Comparison of ENCODE assay signal across 18 mouse cellular contexts in genomic region chr14:17408343-17408742, GRCm38 (mm10).
A peak's percentile ranks its signal among the peaks of the same experiment; 100 is the strongest.
DNase-seq lines count a peak whose midpoint lies in the region; ATAC-seq and TF ChIP-seq lines count a peak whose summit lies in the region.
"Had no signal": no experiment of that assay in that cellular context is flagged by ENCODE, and none has a peak within 500 bp of the region (broad histone marks: within the 10 kb centered on the region; RNA-seq: fewer than 3 reads in every experiment).

No protein-coding gene starts in this region.

- H3K27ac ChIP-seq in heart, embryonic 15.5 days, result 0 out of 2 replicates have a peak overlapping the region, but pooled peaks have one; percentile 31
- peak overlapping the region; percentile 42; the same call in 1 of the 2 replicates for H3K27ac ChIP-seq in lung, embryonic 14.5 days (ENCODE audit: low read depth)
- H3K27ac ChIP-seq in limb, embryonic 13.5 days, result no peak overlapping the region
- H3K27ac ChIP-seq: embryonic facial prominence, embryonic 10.5 days; forebrain, embryonic 13.5 days; heart, embryonic 10.5 days; hindbrain, embryonic 10.5 days; hindbrain, embryonic 15.5 days had no signal

- no peaks in the 10 kb centered on the region for H3K36me3 ChIP-seq in heart, embryonic 15.5 days
- H3K36me3 ChIP-seq in lung, embryonic 14.5 days (ENCODE audit: insufficient read depth), result no peaks in the 10 kb centered on the region
- H3K36me3 ChIP-seq in limb, embryonic 13.5 days, result no peaks in the 10 kb centered on the region
- H3K36me3 ChIP-seq: embryonic facial prominence, embryonic 10.5 days; heart, embryonic 10.5 days; hindbrain, embryonic 10.5 days; hindbrain, embryonic 15.5 days had no signal

- no peak for TF ChIP-seq CTCF in lung, embryonic 14.5 days (IDR thresholded peaks at IDR 0.05; ENCODE audit: low read depth)

- H3K4me3 ChIP-seq in heart, embryonic 15.5 days, result no peak overlapping the region
- H3K4me3 ChIP-seq in lung, embryonic 14.5 days (ENCODE audit: low read depth, low read length), result no peak overlapping the region
- H3K4me3 ChIP-seq in limb, embryonic 13.5 days, result no peak overlapping the region
- H3K4me3 ChIP-seq: embryonic facial prominence, embryonic 10.5 days; forebrain, embryonic 13.5 days; heart, embryonic 10.5 days; hindbrain, embryonic 10.5 days; hindbrain, embryonic 15.5 days had no signal

- ATAC-seq in heart, embryonic 15.5 days (replicated peaks; ENCODE audit: insufficient number of reproducible peaks, insufficient read depth, low FRiP score, low read depth), result no peak
- 0 out of 2 replicates have a peak, but pooled peaks have one; percentile 15 for ATAC-seq in lung, embryonic 14.5 days (ENCODE audit: insufficient read depth)
- ATAC-seq in limb, embryonic 13.5 days (ENCODE audit: low FRiP score, low read depth), result peak; percentile 21; the same call in 1 of the 2 replicates
- ATAC-seq: forebrain, embryonic 13.5 days; forebrain, postnatal 0 days had no signal

- no peak overlapping the region for H3K4me2 ChIP-seq in heart, embryonic 15.5 days
- H3K4me2 ChIP-seq in lung, embryonic 14.5 days, result no peak overlapping the region
- no peak overlapping the region for H3K4me2 ChIP-seq in limb, embryonic 13.5 days (replicated peaks)
- H3K4me2 ChIP-seq: forebrain, embryonic 13.5 days; hindbrain, embryonic 15.5 days had no signal

- DNase-seq in heart, adult 8-10 months (ENCODE audit: low spot score), result no peak
- DNase-seq in lung, embryonic 14.5 days, result peak; percentile 31
- no peak for DNase-seq in lung, postnatal 10 days
- DNase-seq in Muller cell, postnatal 12 days (ENCODE audit: inconsistent ontology term), result peak; percentile 23
- DNase-seq: adrenal gland, adult 8-10 months; adrenal gland, postnatal 36 days; cerebellum, adult 2 months; cerebellum, postnatal 10 days; forebrain, postnatal 0 days; gastrocnemius, postnatal 10 days had no signal

- no peaks in the 10 kb centered on the region for H3K9me3 ChIP-seq in heart, embryonic 15.5 days (replicated peaks)
- H3K9me3 ChIP-seq in lung, embryonic 14.5 days (ENCODE audit: low read depth, low read length), result no peaks in the 10 kb centered on the region
- no peaks in the 10 kb centered on the region for H3K9me3 ChIP-seq in limb, embryonic 13.5 days
- H3K9me3 ChIP-seq: embryonic facial prominence, embryonic 10.5 days; forebrain, embryonic 13.5 days; heart, embryonic 10.5 days; hindbrain, embryonic 10.5 days; hindbrain, embryonic 15.5 days had no signal

- no peak overlapping the region for H3K9ac ChIP-seq in heart, embryonic 15.5 days
- no peak overlapping the region for H3K9ac ChIP-seq in lung, embryonic 14.5 days
- H3K9ac ChIP-seq in limb, embryonic 13.5 days, result no peak overlapping the region
- H3K9ac ChIP-seq: forebrain, embryonic 13.5 days; forebrain, postnatal 0 days; hindbrain, embryonic 15.5 days had no signal

- H3K27me3 ChIP-seq in heart, embryonic 15.5 days, result no peaks in the 10 kb centered on the region
- H3K27me3 ChIP-seq in lung, embryonic 14.5 days (ENCODE audit: insufficient read depth, low read length), result no peaks in the 10 kb centered on the region
- H3K27me3 ChIP-seq in limb, embryonic 13.5 days, result no peaks in the 10 kb centered on the region
- H3K27me3 ChIP-seq: CH12.LX; forebrain, embryonic 13.5 days; hindbrain, embryonic 15.5 days had no signal

- H3K4me1 ChIP-seq in heart, embryonic 15.5 days (replicated peaks), result peaks cover 8% of the 10 kb centered on the region
- peaks cover 9% of the 10 kb centered on the region; the same call in 1 of the 2 replicates for H3K4me1 ChIP-seq in lung, embryonic 14.5 days (ENCODE audit: insufficient read depth)
- H3K4me1 ChIP-seq in limb, embryonic 13.5 days, result peaks cover 36% of the 10 kb centered on the region
- H3K4me1 ChIP-seq: forebrain, embryonic 13.5 days; hindbrain, embryonic 15.5 days had no signal

- 69% methylated on average over 5 of the region's 5 CpGs for whole genome bisulfite sequencing in heart, embryonic 15.5 days
- WGBS in lung, embryonic 14.5 days, result 41% methylated on average over 5 of the region's 5 CpGs
- WGBS in limb, embryonic 13.5 days, result 25% methylated on average over 5 of the region's 5 CpGs

Comparison
In these comparisons a context has a peak if more than half of its experiments do, and no peak if none do; other contexts are left out.
1. DNase-seq: peak in lung, embryonic 14.5 days (single experiment) and Muller cell, postnatal 12 days (single experiment); none in heart, adult 8-10 months (single experiment) and lung, postnatal 10 days (single experiment).